Mouse (Mus musculus) heart, postnatal 0 days (tissue): ENCODE data around the gene Mapre3.

ENCODE experiments used
- CTCF ChIP-seq: IDR thresholded peaks from 2 replicates; pipeline ENCODE4 v1.5.1; 2016; ENCODE audit warnings: antibody characterized with exemption, control low read depth, low read depth
- EP300 ChIP-seq: IDR thresholded peaks from 2 replicates; pipeline ENCODE4 v1.6.1; 2016; ENCODE audit warnings: antibody characterized with exemption, low read depth

- TF ChIP-seq CTCF (no peak), EP300 (no peak)
These were observed 25.3 kb downstream of the Mapre3 start for GRCm38 (mm10) chr5:30839731-30840130.
